In genomic region chr3:130903329-130903728, GRCm38 (mm10) we compare ENCODE assay signal across 19 mouse cellular contexts.
DNase-seq lines count a peak whose midpoint lies in the region; ATAC-seq and TF ChIP-seq lines count a peak whose summit lies in the region.
"Had no signal": no experiment of that assay in that cellular context is flagged by ENCODE, and none has a peak within 500 bp of the region (broad histone marks: within the 10 kb centered on the region; RNA-seq: fewer than 3 reads in every experiment).

No protein-coding gene starts in this region.

- TF ChIP-seq POLR2A in thymus, adult 2 months (IDR thresholded peaks at IDR 0.05; ENCODE audit: control insufficient read depth, extremely low read depth, insufficient read depth, low read length, poor library complexity): no peak

- no peak for DNase-seq in thymus, adult 2 months
- DNase-seq in thymus, postnatal 25 days: no peak
- peak; percentile 72 for DNase-seq in Patski (ENCODE audit: low read depth, low spot score)
- no peak for DNase-seq in lung, adult 18-20 months
- DNase-seq: adrenal gland, adult 2 months; adrenal gland, adult 8-10 months; adrenal gland, postnatal 10 days; adrenal gland, postnatal 14 days; adrenal gland, postnatal 25 days; adrenal gland, postnatal 36 days; B cell, adult 2 months; cerebellum, adult 11 months; cerebellum, adult 11-12 months; cerebellum, adult 18-20 months; cerebellum, adult 2 months had no signal

- H3K4me1 ChIP-seq in thymus, adult 2 months (replicated peaks; ENCODE audit: control insufficient read depth, insufficient read depth, low read length): peaks cover 54% of the 10 kb centered on the region

- H3K4me3 ChIP-seq in thymus, adult 2 months (ENCODE audit: control insufficient read depth, insufficient read depth, low read length): no peak overlapping the region

- peak overlapping the region; percentile 80; the same call in 1 of the 2 replicates for H3K27ac ChIP-seq in thymus, adult 2 months (ENCODE audit: control insufficient read depth, insufficient read depth, low read length)

- CTCF ChIA-PET in Patski (lab: Charles Lee): no interaction called here

- no peaks in the 10 kb centered on the region for H3K36me3 ChIP-seq in thymus, adult 2 months (ENCODE audit: control insufficient read depth, insufficient read depth, low read length)
- H3K36me3 ChIP-seq: G1E had no signal

- TF ChIP-seq CTCF in thymus, adult 2 months (IDR thresholded peaks at IDR 0.05; ENCODE audit: borderline replicate concordance, control insufficient read depth, extremely low read depth, insufficient read depth, low read length, poor library complexity): no peak
- TF ChIP-seq CTCF in Patski (IDR thresholded peaks at IDR 0.05): no peak

- ATAC-seq in Patski: peak; percentile 57
- ATAC-seq: activated CD4-positive, CD25-positive, alpha-beta regulatory T cell, adult 4 months; CD4-positive, CD25-positive, alpha-beta regulatory T cell, adult 4 months had no signal

- WGBS in thymus, adult 2 months: 95% methylated on average over 7 of the region's 7 CpGs

- POLR2A ChIA-PET in Patski (lab: Charles Lee): no interaction called here

- in situ Hi-C loops in Patski (cut with MboI; ENCODE audit: low pct_unique_long_range_greater_than_20kb): no loop called here

- H3K27me3 ChIP-seq in thymus, adult 2 months (ENCODE audit: control insufficient read depth, insufficient read depth, low read length): no peaks in the 10 kb centered on the region
- H3K27me3 ChIP-seq in Patski: no peaks in the 10 kb centered on the region
- H3K27me3 ChIP-seq: CH12.LX had no signal
